Mouse (Mus musculus) ES-E14 (cell line): ENCODE measurements around the gene Gm10719. TPM values are rescaled to one million over a fixed set of nuclear protein-coding genes. Genes with fewer than 3 reads are reported as not detected.
"Not testable (repeated sequence)": the region's sequence is repeated elsewhere in the genome, so short reads cannot be mapped to it uniquely, and the experiment has no call there.

ENCODE experiments used
- DNase-seq: peaks from one replicate; pipeline ENCODE4 v3.0.0-alpha.2; 2013; ENCODE audit warnings: low read depth, low spot score
- H3K27ac ChIP-seq: 2 replicates; pipeline ENCODE4 v1.5.1; 2012; ENCODE audit warnings: low read depth, mild to moderate bottlenecking, low read length, moderate library complexity, mixed read lengths; ENCODE audit not compliant: poor library complexity, insufficient read depth, severe bottlenecking
- H3K36me3 ChIP-seq: 2 replicates; pipeline ENCODE4 v1.6.1; 2012; ENCODE audit warnings: mild to moderate bottlenecking, low read length, moderate library complexity, mixed read lengths; ENCODE audit not compliant: control insufficient read depth, poor library complexity, insufficient read depth, severe bottlenecking
- H3K4me1 ChIP-seq, 2 experiments: fragments of 150-350 bp in 1 of 2; sonication (generic) in 1 of 2; 2 replicates each; pipeline ENCODE4 v1.6.1; 2012; ENCODE audit warnings: low read length in 2 of 2, mild to moderate bottlenecking in 1 of 2, mixed read lengths in 1 of 2; ENCODE audit not compliant: control insufficient read depth in 2 of 2, insufficient read depth in 2 of 2, poor library complexity in 1 of 2
- H3K4me3 ChIP-seq, 2 experiments: fragments of 150-350 bp in 1 of 2; sonication (generic) in 1 of 2; 2 replicates each; pipeline ENCODE4 v1.5.1; 2012; ENCODE audit warnings: low read length in 2 of 2, low read depth in 1 of 2, mild to moderate bottlenecking in 1 of 2, mixed read lengths in 1 of 2; ENCODE audit not compliant: insufficient read depth in 1 of 2, poor library complexity in 1 of 2, severe bottlenecking in 1 of 2
- H3K9ac ChIP-seq: 2 replicates; pipeline ENCODE4 v1.6.1; 2012; ENCODE audit warnings: low read depth, mild to moderate bottlenecking, low read length, mixed read lengths; ENCODE audit not compliant: poor library complexity, insufficient read depth, severe bottlenecking
- H3K9me3 ChIP-seq: fragments of 150-350 bp; sonication (generic); 2 replicates; pipeline ENCODE4 v1.6.1; 2012; ENCODE audit warnings: low read depth, mild to moderate bottlenecking, low read length; ENCODE audit not compliant: control insufficient read depth, insufficient read depth
- in situ Hi-C, 2 experiments: fragments of 600-800 bp; cut with MboI; formaldehyde crosslinking; loops; one replicate each; pipeline ENCODE4 v1.15.1; 2025; ENCODE audit warnings: low sequenced_read_pairs in 2 of 2, inconsistent platforms in 1 of 2; ENCODE audit not compliant: unreplicated experiment in 2 of 2
- total RNA-seq: library from RNA; depleted of rRNA; stranded (reverse); fragments of 300-350 nt; gene quantifications from 2 replicates; pipeline ENCODE4 v1.2.3, GENCODE M21; 2012; rRNA removed

Gene Gm10719
- 3.4 and 7.4 TPM in 2 replicates for total RNA-seq

DNA sequence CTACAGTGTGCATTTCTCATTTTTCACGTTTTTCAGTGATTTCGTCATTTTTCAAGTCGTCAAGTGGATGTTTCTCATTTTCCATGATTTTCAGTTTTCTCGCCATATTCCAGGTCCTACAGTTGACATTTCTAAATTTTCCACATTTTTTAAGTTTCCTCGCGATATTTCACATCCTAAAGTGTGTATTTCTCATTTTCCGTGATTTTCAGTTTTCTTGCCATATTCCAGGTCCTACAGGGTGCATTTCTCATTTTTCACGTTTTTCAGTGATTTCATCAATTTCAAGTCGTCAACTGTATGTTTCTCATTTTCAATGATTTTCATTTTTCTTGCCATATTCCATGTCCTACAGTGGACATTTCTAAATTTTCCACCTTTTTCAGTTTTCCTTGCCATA is at the start of gene Gm10719:
Gm10719 (plus strand) TSS at position 301 of the 400 bp plus-strand sequence.
- in situ Hi-C loops, H3K4me1 ChIP-seq, DNase-seq, H3K4me3 ChIP-seq, H3K9me3 ChIP-seq, H3K36me3 ChIP-seq, H3K27ac ChIP-seq, H3K9ac ChIP-seq: not testable (repeated sequence)

DNA sequence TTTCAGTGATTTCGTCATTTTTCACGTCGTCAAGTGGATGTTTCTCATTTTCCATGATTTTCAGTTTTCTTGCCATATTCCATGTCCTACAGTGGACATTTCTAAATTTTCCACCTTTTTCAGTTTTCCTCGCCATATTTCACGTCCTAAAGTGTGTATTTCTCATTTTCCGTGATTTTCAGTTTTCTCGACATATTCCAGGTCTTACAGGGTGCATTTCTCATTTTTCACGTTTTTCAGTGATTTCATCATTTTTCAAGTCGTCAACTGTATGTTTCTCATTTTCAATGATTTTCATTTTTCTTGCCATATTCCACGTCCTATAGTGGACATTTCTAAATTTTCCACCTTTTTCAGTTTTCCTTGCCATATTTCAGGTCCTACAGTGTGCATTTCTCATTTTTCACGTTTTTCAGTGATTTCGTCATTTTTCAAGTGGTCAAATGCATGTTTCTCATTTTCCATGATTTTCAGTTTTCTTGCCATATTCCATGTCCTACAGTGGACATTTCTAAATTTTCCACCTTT is 16.7 kb upstream of the Gm10719 start, which contains the start of gene Gm10722:
Gm10722 (plus strand) TSS at position 478 of the 528 bp plus-strand sequence.
- H3K27ac ChIP-seq, H3K4me1 ChIP-seq, in situ Hi-C loops, DNase-seq, H3K36me3 ChIP-seq, H3K4me3 ChIP-seq, H3K9ac ChIP-seq, H3K9me3 ChIP-seq: not testable (repeated sequence)

- H3K27ac ChIP-seq, DNase-seq, H3K4me3 ChIP-seq, H3K4me1 ChIP-seq, in situ Hi-C loops, H3K9ac ChIP-seq, H3K36me3 ChIP-seq, H3K9me3 ChIP-seq: not testable (repeated sequence)
These were observed 16.2 kb upstream of the Gm10719 start for GRCm38 (mm10) chr9:3001006-3001405.

DNA sequence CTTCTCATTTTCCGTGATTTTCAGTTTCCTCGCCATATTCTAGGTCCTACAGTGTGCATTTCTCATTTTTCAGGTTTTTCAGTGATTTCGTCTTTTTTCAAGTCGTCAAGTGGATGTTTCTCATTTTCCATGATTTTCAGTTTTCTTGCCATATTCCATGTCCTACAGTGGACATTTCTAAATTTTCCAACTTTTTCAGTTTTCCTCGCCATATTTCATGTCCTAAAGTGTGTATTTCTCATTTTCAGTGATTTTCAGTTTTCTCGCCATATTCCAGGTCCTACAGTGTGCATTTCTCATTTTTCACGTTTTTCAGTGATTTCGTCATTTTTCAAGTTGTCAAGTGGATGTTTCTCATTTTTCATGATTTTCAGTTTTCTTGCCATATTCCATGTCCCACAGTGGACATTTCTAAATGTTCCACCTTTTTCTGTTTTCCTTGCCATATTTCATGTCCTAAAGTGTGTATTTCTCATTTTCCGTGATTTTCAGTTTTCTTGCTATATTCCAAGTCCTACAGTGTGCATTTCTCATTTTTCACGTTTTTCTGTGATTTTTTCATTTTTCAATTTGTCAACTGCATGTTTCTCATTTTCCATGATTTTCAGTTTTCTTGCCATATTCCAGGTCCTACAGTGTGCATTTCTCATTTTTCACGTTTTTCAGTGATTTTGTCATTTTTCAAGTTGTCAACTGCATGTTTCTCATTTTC is 15.1 kb upstream of the Gm10719 start:
- in situ Hi-C loops, H3K36me3 ChIP-seq, H3K4me1 ChIP-seq, H3K4me3 ChIP-seq, H3K27ac ChIP-seq, H3K9me3 ChIP-seq, DNase-seq, H3K9ac ChIP-seq: not testable (repeated sequence)

DNA sequence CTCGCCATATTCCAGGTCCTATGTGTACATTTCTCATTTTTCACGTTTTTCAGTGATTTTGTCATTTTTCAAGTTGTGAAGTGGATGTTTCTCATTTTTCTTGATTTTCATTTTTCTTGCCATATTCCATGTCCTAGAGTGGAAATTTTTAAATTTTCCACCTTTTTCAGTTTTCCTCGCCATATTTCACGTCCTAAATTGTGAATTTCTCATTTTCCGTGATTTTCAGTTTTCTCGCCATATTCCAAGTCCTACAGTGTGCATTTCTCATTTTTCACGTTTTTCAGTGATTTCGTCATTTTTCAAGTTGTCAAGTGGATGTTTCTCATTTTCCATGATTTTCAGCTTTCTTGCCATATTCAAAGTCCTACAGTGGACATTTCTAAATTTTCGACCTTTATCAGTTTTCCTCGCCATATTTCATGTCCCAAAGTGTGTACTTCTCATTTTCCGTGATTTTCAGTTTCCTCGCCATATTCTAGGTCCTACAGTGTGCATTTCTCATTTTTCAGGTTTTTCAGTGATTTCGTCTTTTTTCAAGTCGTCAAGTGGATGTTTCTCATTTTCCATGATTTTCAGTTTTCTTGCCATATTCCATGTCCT is 14.3 kb upstream of the Gm10719 start, which contains the start of gene Gm11168:
Gm11168 (plus strand) TSS at position 553 of the 603 bp plus-strand sequence.
- H3K9me3 ChIP-seq, H3K4me1 ChIP-seq, in situ Hi-C loops, H3K36me3 ChIP-seq, H3K9ac ChIP-seq, DNase-seq, H3K4me3 ChIP-seq, H3K27ac ChIP-seq: not testable (repeated sequence)

- H3K36me3 ChIP-seq, H3K27ac ChIP-seq, H3K9ac ChIP-seq, DNase-seq, in situ Hi-C loops, H3K4me3 ChIP-seq, H3K4me1 ChIP-seq, H3K9me3 ChIP-seq: not testable (repeated sequence)
These were observed 11.0 kb upstream of the Gm10719 start for GRCm38 (mm10) chr9:3006179-3006578.

DNA sequence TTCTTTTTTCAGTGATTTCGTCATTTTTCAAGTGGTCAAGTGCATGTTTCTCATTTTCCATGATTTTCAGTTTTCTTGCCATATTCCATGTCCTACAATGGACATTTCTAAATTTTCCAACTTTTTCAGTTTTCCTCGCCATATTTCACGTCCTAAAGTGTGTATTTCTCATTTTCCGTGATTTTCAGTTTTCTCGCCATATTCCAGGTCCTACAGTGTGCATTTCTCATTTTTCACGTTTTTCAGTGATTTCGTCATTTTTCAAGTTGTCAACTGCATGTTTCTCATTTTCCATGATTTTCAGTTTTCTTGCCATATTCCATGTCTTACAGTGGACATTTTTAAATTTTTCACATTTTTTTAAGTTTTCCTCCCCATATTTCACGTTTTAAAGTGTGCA is 10.6 kb upstream of the Gm10719 start:
- H3K4me1 ChIP-seq, in situ Hi-C loops, H3K27ac ChIP-seq, H3K9me3 ChIP-seq, DNase-seq, H3K9ac ChIP-seq, H3K36me3 ChIP-seq, H3K4me3 ChIP-seq: not testable (repeated sequence)

- H3K9ac ChIP-seq, H3K9me3 ChIP-seq, in situ Hi-C loops, H3K4me3 ChIP-seq, H3K36me3 ChIP-seq, DNase-seq, H3K4me1 ChIP-seq, H3K27ac ChIP-seq: not testable (repeated sequence)
These were observed 9.9 kb upstream of the Gm10719 start for GRCm38 (mm10) chr9:3007272-3007671.
